Mouse (Mus musculus): ENCODE results near the gene Hs2st1. TPM values are rescaled to one million over a fixed set of nuclear protein-coding genes. Genes with fewer than 3 reads are reported as not detected.

The Hs2st1 gene
- total RNA-seq, 2 experiments from 2014 or later: 15.9 to 19.2 TPM

DNA sequence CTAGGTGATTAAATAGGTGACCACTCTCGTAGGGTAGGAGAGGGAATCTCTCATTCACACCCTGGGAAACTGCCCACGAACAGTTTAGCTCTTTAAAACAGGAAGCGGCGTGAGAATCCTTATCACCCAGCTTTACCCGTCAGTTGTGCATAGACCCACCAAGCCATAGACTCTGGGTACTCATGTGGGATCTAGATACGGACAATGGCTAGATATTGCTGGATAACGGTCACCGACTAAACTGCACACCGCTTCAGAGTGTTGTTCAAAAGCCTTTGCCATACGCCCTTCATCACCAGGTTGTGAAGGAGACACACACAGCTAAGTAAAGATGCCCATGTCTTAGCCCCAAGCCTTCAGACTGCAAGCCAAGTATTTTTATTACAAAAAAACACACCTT is 185.3 kb downstream of the Hs2st1 start:
- DNase-seq: no peak

DNA sequence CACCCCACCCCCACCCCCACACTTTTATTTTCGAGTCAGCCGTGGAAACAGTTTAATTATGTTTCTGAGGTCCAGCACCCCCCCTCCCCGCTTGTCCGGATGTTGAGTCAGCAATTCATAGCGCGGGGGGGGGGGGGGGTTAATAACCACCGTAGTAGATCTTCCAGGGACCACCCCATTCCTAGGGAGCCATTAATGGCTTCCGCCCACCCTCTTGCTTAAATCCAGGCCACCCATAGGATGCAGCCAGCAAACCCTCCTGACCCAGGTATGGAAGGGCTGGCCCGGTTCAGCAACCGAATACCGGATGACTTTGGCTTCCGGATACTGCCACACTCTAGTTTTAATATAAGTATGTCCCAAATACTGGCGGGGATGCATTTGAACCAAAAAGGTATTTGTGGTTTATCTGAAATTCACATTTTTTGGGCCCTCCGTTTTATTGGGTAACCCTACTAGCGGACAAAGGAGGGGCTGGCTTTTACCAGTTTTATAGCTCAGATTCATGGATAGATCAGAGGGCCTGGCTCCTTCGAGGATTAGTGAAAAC is 188.5 kb downstream of the Hs2st1 start:
- no peak for DNase-seq

DNA sequence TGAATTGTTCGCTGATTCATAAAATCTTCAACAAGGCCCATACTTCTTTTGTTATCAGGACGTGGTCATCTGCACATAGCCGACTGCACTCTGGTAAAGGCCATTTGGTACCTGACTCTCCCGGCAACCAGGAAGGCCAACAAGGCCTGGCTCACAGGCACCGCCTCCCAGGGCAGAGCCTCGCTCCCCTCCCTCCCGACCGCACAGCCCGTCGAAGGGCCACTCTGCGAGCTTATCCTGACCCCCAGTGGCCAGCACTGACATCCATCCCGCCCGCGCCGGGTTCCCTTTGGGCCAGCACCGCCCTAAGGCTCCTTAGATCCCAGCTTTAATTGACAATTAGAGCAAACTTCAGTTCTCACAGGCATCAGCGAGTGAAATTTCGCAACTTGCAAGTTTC is 189.1 kb downstream of the Hs2st1 start:
- peak; percentile 90 to 93 for DNase-seq

DNA sequence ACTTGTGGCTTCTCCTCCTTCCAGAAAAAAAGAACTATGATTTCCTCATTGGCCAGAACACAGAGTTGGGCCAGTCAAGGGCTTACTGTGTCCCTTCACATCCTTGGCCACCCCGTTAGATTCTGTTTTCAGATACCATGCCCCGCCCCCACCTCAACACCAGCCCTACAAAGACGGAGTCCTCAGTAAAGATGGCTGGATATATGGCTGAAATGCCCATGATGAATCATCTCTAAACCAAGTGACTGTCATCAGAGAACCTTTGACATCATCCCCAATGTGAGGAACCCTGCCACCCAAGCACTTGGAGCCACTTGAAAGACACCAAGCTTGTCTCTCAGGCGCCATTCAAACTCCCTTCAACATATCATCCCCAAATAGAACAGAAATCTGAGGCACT is 190.2 kb downstream of the Hs2st1 start:
- no peak for DNase-seq

Other genes with a start within 250 kb of the Hs2st1 start
- gene Selenof, start 123 bp upstream of the Hs2st1 start, total RNA-seq (2021): 100 to 1,000 TPM; 354 to 359 TPM
- gene Sh3glb1, start 150.2 kb upstream of the Hs2st1 start, total RNA-seq (2021): 100 to 1,000 TPM; 187 to 216 TPM
- gene Clca3a1, start 190.8 kb upstream of the Hs2st1 start, total RNA-seq (2021): 1 to 10 TPM; 3.4 to 5.9 TPM
- under 1 TPM in 1 of 2 experiments, not detected in 1; 0.10 TPM for gene Clca3a2, start 249.3 kb upstream of the Hs2st1 start, total RNA-seq (2021)

Measured in adrenal gland, postnatal 36 days (tissue).